Mouse (Mus musculus) gastrocnemius, adult 2 months (tissue): ENCODE results near the gene Zic2. TPM values are rescaled to one million over a fixed set of nuclear protein-coding genes. Genes with fewer than 3 reads are reported as not detected.

ENCODE experiments used
- DNase-seq: peaks from one replicate; pipeline ENCODE4 v3.0.0; 2022
- H3K27ac ChIP-seq: fragments of 200-600 bp; 2 replicates; pipeline ENCODE4 v1.8.1; 2022; ENCODE audit warnings: mild to moderate bottlenecking
- H3K4me3 ChIP-seq: fragments of 200-600 bp; 2 replicates; pipeline ENCODE4 v1.8.1; 2022; ENCODE audit warnings: mild to moderate bottlenecking, moderate library complexity
- CTCF ChIP-seq: fragments of 200-600 bp; IDR thresholded peaks from 2 replicates; pipeline ENCODE4 v1.8.1; 2022; ENCODE audit warnings: antibody characterized with exemption, mild to moderate bottlenecking, moderate library complexity
- intact Hi-C: fragments of 180-260 bp; cut with DNase I; formaldehyde crosslinking; loops from one replicate; pipeline ENCODE4 v1.15.1; 2025
- total RNA-seq, 2 experiments: library from RNA; stranded (reverse); gene quantifications; 2 replicates each; pipeline ENCODE4 v1.2.3; 2021

The Zic2 gene
- total RNA-seq, 2 experiments from 2014 or later, result not detected

GRCm38 (mm10) chr14:122483556-122484421, 8.6 kb downstream of the Zic2 start:
- Histone ChIP-seq H3K4me3 (no peak overlapping the region), H3K27ac (no peak overlapping the region)
- no peak for DNase-seq
- TF ChIP-seq CTCF, result no peak
- intact Hi-C loops, result no loop called here

- intact Hi-C loops, result no loop called here
Measured at GRCm38 (mm10) chr14:122484458-122484843, 9.2 kb downstream of the Zic2 start.

GRCm38 (mm10) chr14:122484844-122485551, 9.8 kb downstream of the Zic2 start:
- no peak for TF ChIP-seq CTCF
- Histone ChIP-seq H3K27ac (no peak overlapping the region), H3K4me3 (no peak overlapping the region)
- DNase-seq, result no peak
- intact Hi-C loops, result no loop called here

More at GRCm38 (mm10) chr14:122484458-122484843, 9.2 kb downstream of the Zic2 start:
- DNase-seq, result no peak
- no peak for TF ChIP-seq CTCF
- Histone ChIP-seq H3K4me3 (no peak overlapping the region), H3K27ac (no peak overlapping the region)

GRCm38 (mm10) chr14:122485635-122486181, 10.5 kb downstream of the Zic2 start:
- no peak for TF ChIP-seq CTCF
- intact Hi-C loops, result no loop called here
- DNase-seq, result no peak

GRCm38 (mm10) chr14:122486611-122487010, 11.4 kb downstream of the Zic2 start:
- no peak for TF ChIP-seq CTCF
- Histone ChIP-seq H3K27ac (no peak overlapping the region), H3K4me3 (no peak overlapping the region)
- no peak for DNase-seq
- intact Hi-C loops, result no loop called here

More at GRCm38 (mm10) chr14:122485635-122486181, 10.5 kb downstream of the Zic2 start:
- Histone ChIP-seq H3K4me3 (no peak overlapping the region), H3K27ac (no peak overlapping the region)

- intact Hi-C loops, result no loop called here
- no peak overlapping the region for H3K27ac ChIP-seq
- TF ChIP-seq CTCF, result no peak
Measured at GRCm38 (mm10) chr14:122487366-122487765, 12.1 kb downstream of the Zic2 start.

GRCm38 (mm10) chr14:122489041-122489440, 13.8 kb downstream of the Zic2 start:
- Histone ChIP-seq H3K4me3 (no peak overlapping the region; the same call in 1 of the 2 replicates), H3K27ac (no peak overlapping the region)
- TF ChIP-seq CTCF, result no peak
- intact Hi-C loops, result no loop called here
- DNase-seq, result no peak

More at GRCm38 (mm10) chr14:122487366-122487765, 12.1 kb downstream of the Zic2 start:
- DNase-seq, result no peak
- no peak overlapping the region for H3K4me3 ChIP-seq

- no peak overlapping the region for H3K27ac ChIP-seq
- intact Hi-C loops, result no loop called here
- TF ChIP-seq CTCF, result no peak
- DNase-seq, result no peak
- no peak overlapping the region for H3K4me3 ChIP-seq
Measured at GRCm38 (mm10) chr14:122489686-122490414, 14.6 kb downstream of the Zic2 start.

- no peak for TF ChIP-seq CTCF
- intact Hi-C loops, result no loop called here
- H3K27ac ChIP-seq, result no peak within 1 kb of the TSS
- DNase-seq, result no peak
- no peak within 1 kb of the TSS for H3K4me3 ChIP-seq
Measured at GRCm38 (mm10) chr14:122490441-122491328, 15.4 kb downstream of the Zic2 start, which contains the start of gene Gm10837. Gm10837 (plus strand) TSS chr14:122490586.

- DNase-seq, result no peak
- no peak overlapping the region for H3K27ac ChIP-seq
- intact Hi-C loops, result no loop called here
- no peak overlapping the region for H3K4me3 ChIP-seq
- TF ChIP-seq CTCF, result no peak
Measured at GRCm38 (mm10) chr14:122491521-122491920, 16.3 kb downstream of the Zic2 start.

GRCm38 (mm10) chr14:122492015-122492414, 16.8 kb downstream of the Zic2 start:
- intact Hi-C loops, result loop anchor here (2.0 kb wide), 1 partner anchor 73 kb away; no protein-coding TSS in a partner anchor
- no peak overlapping the region for H3K4me3 ChIP-seq
- TF ChIP-seq CTCF, result no peak
- DNase-seq, result no peak
- H3K27ac ChIP-seq, result no peak overlapping the region
